Mouse (Mus musculus) c-Kit-positive CD71-negative TER-119-negative erythroid progenitor cells, embryonic 14.5 days (primary cell): ENCODE measurements around the gene Timeless.
"Not testable (repeated sequence)": the region's sequence is repeated elsewhere in the genome, so short reads cannot be mapped to it uniquely, and the experiment has no call there.

Source experiments
- DNase-seq: peaks from one replicate; pipeline ENCODE4 v3.0.0-alpha.2; 2013; ENCODE audit warnings: low read depth

Gene Timeless

DNA sequence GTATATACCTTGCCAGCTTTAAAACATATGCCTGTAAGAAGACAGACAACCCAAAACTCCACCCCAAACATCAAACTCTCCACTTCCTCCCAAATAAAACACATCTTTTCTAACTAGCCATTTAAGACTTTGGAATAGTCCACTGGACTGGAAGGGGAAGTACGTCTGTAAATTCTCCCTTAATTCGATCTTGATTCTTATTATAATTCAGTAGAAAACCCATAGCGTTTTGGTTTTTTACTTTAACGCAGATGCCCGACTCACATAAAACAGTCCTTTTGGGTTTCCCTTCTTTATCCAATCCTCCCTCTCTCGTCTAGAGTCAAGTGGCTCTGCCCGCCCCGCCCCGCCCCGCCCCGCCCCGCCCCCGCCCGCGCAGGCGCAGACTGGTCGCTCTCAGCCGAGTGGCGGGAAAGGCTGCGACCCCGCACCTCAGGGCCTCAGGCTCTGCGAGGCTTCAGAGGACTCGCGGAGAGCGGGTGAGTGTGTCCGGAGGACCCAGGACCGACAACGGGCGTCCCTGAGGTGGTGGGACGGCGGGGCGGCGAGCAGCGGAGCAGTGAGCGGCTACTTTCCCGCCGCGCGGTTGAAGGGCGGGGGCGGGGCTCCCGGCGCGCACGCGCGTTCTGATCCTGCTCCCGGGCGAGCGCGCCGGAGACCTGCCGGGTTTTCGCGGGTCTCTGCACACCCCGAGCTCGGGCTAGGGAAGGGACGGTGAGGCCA lies at the start of gene Timeless:
Timeless (plus strand) TSS at position 369 of the 723 bp plus-strand sequence.
- peak; percentile 70 for DNase-seq

DNA sequence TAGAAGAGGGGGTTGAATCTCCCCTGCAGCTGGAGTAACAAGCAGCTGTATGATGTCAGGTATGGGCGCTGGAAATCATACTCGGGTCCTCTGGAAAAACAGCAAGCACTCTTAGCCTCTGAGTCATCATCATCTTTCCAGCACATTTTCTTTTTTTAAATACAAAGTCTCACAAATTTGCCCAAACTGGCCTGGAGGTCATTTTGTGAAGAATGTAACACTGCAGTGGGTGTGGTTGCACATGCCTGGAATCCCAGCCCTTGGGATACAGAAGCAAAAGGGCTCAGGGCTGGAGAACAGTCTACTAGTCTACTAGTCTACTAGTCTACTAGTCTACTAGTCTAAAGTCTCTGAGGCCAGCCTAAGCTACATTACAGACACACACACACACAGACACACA lies 47.6 kb upstream of the Timeless start:
- no peak for DNase-seq

DNA sequence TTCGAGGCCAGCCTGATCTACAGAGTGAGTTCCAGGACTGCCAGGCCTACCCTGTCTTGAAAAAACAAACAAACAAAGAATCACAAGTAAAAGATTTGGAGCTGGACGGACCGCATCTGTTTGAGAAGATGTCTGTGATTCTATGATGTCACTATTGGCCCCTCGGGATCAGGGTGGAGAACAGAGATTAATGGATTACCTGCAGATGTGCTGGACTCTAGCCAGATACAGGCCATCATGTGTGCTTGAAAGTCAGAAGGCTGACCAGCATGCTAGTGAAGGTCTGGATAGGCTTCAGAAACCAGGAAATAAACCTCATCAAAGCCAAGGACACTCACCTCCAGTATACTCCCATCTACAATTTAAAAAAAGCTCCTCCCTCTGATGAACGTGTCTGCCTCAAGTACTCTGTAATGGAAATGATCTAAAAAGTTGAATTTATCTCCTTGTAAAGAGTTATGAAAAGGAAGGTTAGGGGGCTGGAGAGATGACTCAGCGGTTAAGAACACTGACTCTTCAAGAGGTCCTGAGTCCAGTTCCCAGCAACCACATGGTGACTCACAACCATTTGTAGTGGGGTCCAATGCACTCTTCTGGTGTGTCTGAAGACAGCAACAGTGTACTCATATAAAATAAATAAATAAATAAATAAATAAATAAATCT lies 46.5 kb upstream of the Timeless start:
- no peak for DNase-seq

DNA sequence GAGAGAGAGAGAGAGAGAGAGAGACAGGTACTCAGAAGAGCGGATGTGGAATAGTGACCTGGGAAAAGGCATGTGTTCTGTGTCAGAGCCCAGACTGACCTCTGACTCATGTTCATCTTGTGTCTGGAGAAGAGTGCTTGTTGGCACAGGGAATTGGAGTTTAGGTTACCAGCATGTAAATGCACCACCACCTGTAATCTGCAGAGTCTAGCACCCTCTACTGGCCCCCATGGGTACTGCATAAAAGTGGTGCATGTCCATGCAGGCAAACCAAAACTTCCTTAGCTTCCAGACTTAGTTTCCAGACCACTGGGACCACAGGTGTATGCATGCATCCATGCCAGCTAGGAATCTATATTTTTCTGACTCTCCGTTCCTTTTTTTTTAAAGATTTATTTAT lies 45.9 kb upstream of the Timeless start:
- DNase-seq = peak; percentile 88

DNA sequence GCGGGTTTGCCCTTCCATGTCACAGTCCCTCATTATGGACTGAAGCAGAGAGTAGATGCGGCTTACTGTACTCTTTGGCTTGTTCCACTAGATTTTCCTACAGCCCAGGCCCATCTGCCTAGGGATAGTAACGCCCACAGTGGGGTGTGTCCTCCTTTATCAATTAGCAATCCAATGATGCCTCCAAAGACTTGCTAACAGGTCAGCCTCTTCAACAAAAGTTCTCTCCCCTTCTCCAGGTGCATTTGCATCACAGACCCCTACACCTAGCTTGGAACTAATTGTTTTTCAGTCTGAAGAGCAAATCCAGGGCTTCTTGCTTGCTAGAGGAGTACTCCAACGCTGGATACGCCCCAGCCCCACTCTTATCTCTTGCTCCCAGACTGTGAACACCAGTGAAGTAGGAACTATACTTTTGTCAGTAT lies 44.7 kb upstream of the Timeless start:
- no peak for DNase-seq

DNA sequence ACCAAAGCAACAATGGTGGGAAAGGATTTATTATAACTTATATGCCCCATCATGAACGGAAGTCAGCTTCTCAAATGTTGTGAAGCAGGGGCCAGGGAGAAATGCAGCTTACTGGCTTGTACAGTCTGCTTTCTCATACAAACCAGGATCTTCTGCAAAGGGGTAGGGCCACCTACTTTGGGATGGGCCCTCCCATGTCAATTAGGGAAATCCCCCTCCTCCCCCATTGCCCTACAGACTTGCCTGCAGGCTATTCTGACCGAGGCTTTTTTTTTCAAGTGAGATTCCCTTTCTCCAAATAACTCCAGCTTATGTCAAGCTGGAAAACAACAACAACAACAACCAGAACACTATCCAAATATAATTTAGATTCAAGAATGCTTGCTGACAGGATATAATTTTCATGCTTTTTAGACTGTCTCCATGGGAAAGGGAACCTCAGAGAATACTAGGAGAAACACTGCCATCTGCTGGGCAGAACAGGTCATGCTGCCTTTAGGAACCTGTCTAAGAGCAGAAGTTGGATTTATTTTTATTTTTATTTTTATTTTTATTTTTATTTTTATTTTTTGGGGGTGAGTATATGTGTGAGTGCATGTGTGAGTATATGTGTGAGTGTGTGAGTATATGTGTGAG lies 43.5 kb upstream of the Timeless start:
- peak; percentile 81 for DNase-seq

DNA sequence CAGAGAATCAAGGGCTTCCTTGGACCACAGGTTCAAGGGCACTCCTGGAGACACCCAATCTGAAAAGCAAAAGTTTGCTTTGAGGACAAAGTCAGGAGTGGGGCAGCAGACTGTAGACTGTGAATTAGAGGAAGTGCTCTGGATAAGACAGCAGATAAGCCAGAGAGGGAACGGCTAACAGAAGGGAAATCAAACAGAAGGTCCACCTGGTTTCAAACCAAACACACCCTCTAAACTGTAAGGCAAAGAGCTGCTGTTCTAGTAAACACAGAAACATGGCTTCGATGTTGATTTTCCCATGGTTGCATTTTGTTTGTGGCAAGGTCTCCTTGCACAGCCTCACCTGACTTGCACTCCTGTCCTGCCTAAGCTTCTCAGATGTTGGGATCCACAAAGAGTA lies 40.4 kb upstream of the Timeless start:
- no peak for DNase-seq

DNA sequence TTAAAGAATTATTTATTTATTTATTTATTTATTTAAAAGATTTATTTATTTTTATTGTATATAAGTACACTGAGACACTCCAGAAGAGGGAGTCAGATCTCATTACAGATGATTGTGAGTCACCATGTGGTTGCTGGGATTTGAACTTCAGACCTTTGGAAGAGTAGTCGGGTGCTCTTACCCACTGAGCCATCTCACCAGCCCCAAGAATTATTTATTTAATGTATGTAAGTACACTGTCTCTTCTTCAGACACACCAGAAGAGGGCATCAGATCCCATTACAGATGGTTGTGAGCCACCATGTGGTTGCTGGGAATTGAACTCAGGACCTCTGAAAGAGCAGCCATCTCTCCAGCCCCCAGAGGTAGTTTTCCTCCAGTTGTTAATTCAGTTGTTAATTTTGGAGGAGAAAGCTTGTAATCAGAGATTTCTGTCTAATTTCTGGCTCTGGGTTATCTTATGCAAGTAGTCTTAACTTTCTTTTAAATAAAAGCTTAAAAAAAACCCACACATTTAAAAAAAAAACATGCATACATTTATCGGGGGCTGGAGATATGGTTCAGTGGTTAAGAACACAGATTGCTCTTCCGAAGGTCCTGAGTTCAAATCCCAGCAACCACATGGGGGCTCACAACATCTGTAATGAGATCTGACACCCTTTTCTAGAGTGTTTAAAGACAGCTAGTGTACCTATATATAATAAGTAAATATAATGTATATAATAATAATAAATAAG lies 39.7 kb upstream of the Timeless start:
- DNase-seq = not testable (repeated sequence)

DNA sequence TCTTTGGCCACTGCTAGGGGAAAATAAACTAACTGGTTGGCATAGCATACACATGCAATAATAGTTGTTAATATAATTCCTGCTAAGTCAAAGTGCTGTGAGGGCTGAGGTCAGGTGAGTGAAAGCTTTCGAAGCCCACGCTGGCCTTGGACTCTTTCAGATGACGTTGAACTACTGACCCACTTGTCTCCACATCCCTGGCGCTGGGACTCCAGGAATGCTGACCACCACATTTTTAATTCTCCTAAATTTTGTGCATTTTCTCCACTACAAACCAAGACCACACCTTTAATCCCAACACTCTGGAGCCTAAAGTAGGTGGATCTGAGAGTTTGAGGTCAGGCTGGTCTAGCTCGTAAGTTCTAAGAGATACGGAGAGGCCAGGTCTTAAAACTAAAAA lies 38.8 kb upstream of the Timeless start:
- no peak for DNase-seq

DNA sequence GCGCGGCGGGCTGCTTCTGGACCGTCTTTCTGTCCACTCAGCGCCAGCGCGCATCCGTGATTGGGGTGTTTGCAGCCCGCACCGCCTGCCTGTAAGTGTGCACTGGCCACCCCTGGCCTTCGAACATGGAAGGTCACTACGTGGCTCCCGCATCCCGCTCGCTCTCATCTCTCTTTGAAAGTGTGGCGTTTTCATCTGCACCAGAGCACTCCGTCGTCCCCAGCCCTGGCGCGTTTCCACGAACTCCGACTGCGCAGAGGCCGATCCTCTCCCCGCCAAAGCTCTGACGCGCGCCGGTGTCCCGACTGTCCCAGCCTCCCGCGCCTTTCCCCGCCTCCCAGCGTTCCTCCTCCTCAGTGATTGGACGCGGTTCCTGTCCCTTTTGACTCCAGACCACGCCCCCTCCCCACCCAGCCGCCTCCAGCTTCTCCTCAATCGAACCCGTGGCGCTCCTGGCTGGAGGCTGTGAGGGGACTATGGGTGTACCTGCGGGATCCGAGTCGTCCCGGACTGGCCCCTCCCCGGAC lies 37.8 kb upstream of the Timeless start, which contains the start of gene Gls2:
Gls2 (plus strand) TSS at position 434 of the 527 bp plus-strand sequence.
- DNase-seq = peak; percentile 96

DNA sequence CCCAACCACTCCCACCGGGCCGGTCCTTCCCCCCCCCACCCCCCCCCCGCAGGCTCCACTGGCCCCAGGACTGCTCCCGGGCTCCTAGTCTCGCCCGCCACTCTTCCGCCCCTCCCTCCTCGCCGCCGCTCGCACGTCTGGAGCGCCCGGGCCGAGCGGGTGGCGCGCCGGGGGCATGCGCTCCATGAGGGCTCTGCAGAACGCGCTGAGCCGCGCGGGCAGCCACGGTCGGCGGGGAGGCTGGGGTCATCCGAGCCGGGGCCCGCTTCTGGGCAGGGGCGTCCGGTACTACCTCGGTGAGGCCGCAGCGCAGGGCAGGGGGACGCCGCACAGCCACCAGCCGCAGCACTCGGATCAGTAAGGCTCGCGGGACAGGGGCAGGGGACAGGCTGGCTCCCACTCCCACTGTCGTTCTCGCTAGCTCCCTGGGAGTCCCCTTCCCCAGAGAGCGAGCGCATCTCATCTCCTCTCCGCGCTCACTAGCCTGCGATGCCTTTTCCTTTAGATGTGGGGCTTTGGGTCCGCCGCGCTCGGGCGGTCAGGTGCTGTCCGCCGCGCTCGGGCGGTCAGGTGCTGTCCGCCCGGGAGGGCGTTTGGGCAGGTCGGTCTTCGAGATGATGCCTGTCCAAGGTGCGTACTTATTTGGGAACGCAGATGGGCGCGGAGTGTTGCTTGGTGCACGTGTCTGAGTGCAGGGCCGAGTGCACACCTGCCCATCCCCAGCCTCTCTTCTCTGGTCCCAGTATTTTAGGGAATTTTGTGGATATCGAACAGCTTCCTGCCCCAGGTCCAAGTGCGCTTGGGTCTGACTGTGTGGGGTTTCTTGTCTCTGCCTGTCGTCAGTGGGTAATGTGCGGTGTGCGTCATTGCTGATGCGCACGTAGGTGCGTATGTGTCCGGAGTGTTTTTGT lies 37.1 kb upstream of the Timeless start:
- DNase-seq = no peak

DNA sequence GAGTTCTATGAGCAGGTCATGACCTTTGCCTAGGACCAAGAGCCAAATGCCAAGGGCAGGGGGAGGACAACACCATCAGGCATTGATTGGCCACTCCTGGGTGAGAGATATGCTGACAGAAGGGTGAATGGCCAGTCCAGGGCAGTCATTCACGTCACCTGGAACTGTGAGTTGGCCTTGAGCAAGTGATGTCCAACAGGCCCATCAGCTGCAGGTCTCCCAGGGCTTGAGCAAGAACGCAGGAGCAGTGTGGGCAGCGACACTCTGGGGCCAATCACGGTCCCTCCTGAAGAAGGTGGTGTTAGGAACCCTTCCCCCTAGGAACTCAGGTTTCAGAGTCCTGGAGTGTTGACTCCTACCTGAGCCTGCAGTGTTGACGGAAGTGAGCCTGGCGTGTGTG lies 30.0 kb upstream of the Timeless start:
- no peak for DNase-seq

DNA sequence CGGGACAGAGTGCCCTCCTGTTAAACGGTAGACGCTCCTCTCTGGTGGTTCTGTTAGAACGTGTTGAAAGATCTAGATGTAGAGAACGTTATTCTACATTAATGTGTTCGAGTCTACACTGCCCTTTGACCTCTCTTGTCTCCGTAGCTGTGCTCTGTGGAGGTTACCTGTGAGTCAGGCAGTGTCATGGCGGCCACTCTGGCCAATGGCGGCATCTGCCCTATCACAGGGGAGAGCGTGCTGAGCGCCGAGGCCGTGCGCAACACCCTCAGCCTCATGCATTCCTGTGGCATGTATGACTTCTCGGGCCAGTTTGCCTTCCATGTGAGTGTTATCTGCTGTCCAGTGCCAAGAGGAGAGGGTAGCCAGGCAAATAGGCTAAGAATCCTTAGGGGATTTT lies 26.9 kb upstream of the Timeless start:
- no peak for DNase-seq

DNA sequence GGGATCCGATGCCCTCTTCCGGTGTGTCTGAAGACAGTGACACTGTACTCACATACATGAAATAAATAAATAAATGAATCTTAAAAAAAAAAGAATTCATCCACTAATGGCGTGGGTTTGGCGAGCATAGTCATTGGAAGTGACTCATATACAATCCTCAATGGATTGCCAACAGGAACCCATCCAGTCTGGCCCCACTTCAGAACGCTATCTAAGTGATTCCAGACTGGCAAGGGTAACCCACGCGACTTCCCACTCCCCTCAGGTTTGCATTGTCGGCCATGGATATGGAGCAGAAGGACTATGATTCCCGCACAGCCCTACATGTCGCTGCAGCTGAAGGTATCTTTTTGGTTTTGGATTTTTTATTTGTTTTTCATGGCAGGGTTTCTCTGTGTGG lies 23.5 kb upstream of the Timeless start:
- DNase-seq = no peak

DNA sequence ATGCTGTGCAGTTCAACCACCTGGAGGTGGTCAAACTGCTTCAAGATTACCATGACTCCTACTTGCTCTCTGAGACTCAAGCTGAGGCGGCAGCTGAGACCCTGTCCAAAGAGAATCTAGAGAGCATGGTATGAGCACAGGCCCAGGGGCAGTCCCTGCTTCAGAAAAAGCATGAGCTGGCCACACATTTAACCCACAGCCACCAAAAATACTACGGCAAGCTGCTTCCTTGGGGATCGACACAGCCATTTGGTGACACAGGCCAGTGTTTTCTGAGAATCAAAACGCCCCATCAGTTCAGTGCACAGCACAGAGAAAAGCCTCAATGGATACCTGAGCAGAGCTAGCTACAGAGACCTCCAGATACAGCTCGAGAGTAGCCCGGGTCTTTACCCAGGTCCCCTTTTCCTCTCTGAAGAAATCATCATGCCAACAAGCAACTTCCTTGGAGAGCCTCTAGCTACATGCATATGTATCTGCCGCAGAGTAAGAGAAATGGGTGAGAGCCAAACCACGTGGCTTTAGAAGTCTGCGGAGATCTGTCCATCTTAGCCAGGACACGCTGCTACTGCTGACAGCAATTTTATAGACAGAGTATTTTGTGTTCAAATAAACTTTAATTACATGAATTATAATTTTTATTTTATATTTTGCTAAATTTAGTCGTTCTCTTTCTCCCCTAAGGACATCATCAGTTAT lies 22.4 kb upstream of the Timeless start:
- no peak for DNase-seq

DNA sequence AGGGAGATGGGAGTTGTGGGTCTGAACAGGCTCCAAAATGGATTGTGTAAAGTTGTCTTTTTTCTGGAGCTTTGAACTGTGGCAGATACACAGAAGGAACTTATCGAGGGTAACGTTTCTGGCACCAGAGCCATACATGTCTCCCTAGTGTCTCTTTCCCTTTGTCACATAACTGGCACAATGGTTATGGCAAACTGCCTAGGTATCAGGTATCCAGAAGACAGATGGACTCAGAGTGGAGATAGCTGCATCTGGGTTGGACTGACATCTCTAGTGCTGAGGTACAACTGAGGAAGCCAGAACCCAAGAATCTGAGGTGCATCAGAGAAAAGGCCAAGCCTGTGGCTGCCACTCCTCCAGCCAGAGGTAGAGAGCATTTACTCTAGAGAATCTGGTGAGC lies 21.7 kb upstream of the Timeless start:
- DNase-seq = no peak

DNA sequence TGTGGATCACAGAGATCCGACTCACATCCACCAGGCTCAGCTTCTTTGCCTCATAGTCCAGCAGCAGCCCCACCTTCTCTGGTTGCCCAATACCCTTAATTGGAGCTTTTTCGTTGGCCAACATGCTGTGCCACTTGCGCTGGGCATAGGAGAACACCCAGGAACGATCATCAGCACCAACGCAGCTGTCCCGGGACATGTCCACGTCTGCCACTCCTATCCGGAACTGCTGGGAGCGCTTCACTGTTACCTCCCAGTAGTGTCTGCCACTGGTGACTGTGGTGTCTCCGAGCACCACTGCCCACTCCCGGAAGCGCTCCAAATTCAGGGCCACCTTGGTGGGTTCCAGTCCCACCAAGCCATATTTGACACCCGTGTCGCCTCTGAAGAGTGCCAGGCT lies 20.9 kb upstream of the Timeless start:
- no peak for DNase-seq

DNA sequence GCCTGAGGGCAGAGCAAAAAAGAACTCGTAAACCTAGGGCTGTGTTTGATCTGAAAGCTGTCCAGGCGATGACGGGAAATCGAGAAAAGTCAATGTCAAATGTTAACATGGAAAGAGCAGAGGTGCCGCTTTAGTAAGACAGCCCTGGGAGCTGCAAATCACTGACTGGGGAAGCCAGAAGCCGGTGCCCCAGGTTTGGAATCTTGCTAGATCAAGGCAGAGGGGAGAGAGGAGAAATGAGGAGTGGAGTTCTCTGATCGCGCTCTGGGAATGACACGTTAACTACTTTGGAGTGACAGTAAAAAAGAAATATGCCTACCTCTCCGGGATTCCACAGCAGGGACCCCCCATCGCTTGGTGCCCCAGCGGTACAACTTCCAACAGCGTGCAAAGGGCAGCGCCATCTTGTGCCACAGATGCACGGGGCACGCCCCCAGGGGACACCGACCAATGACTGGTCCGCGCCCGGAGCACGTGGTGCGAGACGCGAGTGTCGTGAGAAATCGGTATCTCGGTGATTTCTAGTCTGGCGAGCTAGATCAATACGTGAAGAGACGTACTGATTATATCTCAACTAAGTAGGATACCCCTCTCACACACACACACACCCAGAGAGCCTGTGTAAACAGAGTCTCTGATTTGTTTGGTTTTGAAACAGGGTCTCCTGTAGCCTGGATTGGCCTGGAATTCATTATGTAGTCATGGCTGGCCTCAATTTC lies 20.3 kb upstream of the Timeless start, which contains the start of gene Spryd4:
Spryd4 (minus strand) TSS at position 418 of the 719 bp plus-strand sequence.
- DNase-seq = peak; percentile 87

DNA sequence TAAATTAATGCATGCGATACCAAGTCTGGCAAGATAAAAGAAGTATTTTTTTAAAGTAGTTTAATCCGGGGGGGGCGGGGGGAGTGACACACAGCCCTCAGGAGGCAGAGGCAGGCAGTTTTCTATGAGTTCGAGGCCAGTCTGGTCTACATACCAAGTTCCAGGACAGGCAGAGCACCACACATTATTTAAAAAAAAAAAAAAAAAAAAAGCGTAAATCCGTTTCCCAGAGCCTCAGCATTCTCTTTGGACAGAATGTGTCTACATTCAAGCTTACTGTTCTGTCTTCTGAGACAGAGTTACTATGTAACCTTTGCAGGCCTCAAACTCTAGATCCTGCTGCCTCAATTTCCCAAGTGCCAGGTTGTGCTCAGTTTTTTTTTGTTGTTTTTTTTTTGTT lies 19.7 kb upstream of the Timeless start:
- DNase-seq = no peak

DNA sequence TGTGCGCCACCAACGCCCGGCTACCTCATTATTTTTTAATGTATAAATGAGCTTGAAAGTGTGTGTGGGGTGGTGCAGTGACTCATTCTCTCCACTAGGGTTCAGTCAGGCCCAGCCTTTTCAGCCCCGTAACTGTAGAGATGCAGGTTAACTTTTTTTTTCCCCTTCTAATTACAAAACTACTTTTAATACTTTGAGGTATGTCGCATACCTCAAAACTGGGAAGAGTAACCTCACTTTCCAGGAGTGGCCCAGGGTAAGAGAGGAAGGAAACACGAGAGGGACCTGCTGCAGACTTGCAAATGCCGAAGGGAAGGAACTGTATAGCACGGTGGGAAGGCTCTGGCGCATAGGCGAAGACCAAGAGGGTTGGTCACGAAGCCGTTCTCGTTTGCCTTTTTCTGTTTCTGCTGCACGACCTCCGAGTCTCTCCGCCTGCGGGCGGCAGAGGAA lies 19.0 kb upstream of the Timeless start:
- DNase-seq = peak; percentile 69
